Mouse (Mus musculus) liver, embryonic 14.5 days (tissue): ENCODE measurements around the gene H2afj.

Source experiments
- CTCF ChIP-seq: IDR thresholded peaks from 2 replicates; pipeline ENCODE4 v1.5.1; 2016; ENCODE audit warnings: antibody characterized with exemption, low read depth, control low read depth
- EP300 ChIP-seq: IDR thresholded peaks from 2 replicates; pipeline ENCODE4 v1.6.1; 2016; ENCODE audit warnings: antibody characterized with exemption, low read depth

GRCm38 (mm10) chr6:136809673-136810072, 1.6 kb downstream of the H2afj start:
- no peak for TF ChIP-seq CTCF
- no peak for TF ChIP-seq EP300
